In genomic region chr16:37790008-37790780, GRCm38 (mm10) we compare ENCODE assay signal across 11 mouse cellular contexts. TPM values are rescaled to one million over a fixed set of nuclear protein-coding genes. Genes with fewer than 3 reads are reported as not detected.
A peak's percentile ranks its signal among the peaks of the same experiment; 100 is the strongest.
DNase-seq lines count a peak whose midpoint lies in the region; ATAC-seq and TF ChIP-seq lines count a peak whose summit lies in the region.
"Had no signal": no experiment of that assay in that cellular context is flagged by ENCODE, and none has a peak within 500 bp of the region (broad histone marks: within the 10 kb centered on the region; RNA-seq: fewer than 3 reads in every experiment).

No protein-coding gene starts in this region.

- no peak for DNase-seq in kidney, postnatal 10 days
- DNase-seq in adipocyte (ENCODE audit: low spot score), result peak; percentile 74
- DNase-seq in embryo, embryonic 9.5 days (ENCODE audit: extremely low spot score), result no peak
- DNase-seq in cerebellum, adult 9-10 months, result no peak
- DNase-seq in forebrain, postnatal 0 days, result no peak

- ATAC-seq in kidney, embryonic 16.5 days (ENCODE audit: low FRiP score, low TSS enrichment), result no peak
- no peak for ATAC-seq in heart, embryonic 15.5 days (replicated peaks; ENCODE audit: insufficient number of reproducible peaks, insufficient read depth, low FRiP score, low read depth)
- ATAC-seq in forebrain, postnatal 0 days, result no peak
- ATAC-seq: forebrain, embryonic 14.5 days; midbrain, embryonic 16.5 days had no signal

- H3K4me2 ChIP-seq in kidney, embryonic 16.5 days (replicated peaks; ENCODE audit: low read depth, low read length), result no peak overlapping the region
- peak overlapping the region; percentile 26 for H3K4me2 ChIP-seq in heart, embryonic 15.5 days
- no peak overlapping the region for H3K4me2 ChIP-seq in forebrain, postnatal 0 days (ENCODE audit: low read depth)
- H3K4me2 ChIP-seq: hindbrain, embryonic 15.5 days had no signal

- no peaks in the 10 kb centered on the region for H3K9me3 ChIP-seq in kidney, embryonic 16.5 days (ENCODE audit: low read length)
- no peaks in the 10 kb centered on the region for H3K9me3 ChIP-seq in E14TG2a.4 (ENCODE audit: low read length)
- no peaks in the 10 kb centered on the region for H3K9me3 ChIP-seq in heart, embryonic 15.5 days (replicated peaks)
- no peaks in the 10 kb centered on the region for H3K9me3 ChIP-seq in forebrain, postnatal 0 days (ENCODE audit: low read length)
- H3K9me3 ChIP-seq: hindbrain, embryonic 15.5 days had no signal

- no peak overlapping the region for H3K9ac ChIP-seq in kidney, embryonic 16.5 days (replicated peaks; ENCODE audit: low read length)
- 0 out of 2 replicates have a peak overlapping the region, but pooled peaks have one; percentile 11 for H3K9ac ChIP-seq in heart, embryonic 15.5 days
- H3K9ac ChIP-seq in forebrain, postnatal 0 days, result no peak overlapping the region
- H3K9ac ChIP-seq: hindbrain, embryonic 15.5 days had no signal

- peaks cover 35% of the 10 kb centered on the region for H3K36me3 ChIP-seq in kidney, embryonic 16.5 days (ENCODE audit: insufficient read depth, low read length)
- peaks cover 32% of the 10 kb centered on the region for H3K36me3 ChIP-seq in E14TG2a.4 (ENCODE audit: insufficient read depth, low read length)
- 0 out of 2 replicates have a peak, but pooled peaks cover 3% of the 10 kb centered on the region for H3K36me3 ChIP-seq in heart, embryonic 15.5 days
- H3K36me3 ChIP-seq in forebrain, postnatal 0 days (ENCODE audit: insufficient read depth), result no peaks in the 10 kb centered on the region
- H3K36me3 ChIP-seq: hindbrain, embryonic 15.5 days had no signal

- peak overlapping the region; percentile 51 for H3K27ac ChIP-seq in kidney, embryonic 16.5 days (ENCODE audit: low read length)
- H3K27ac ChIP-seq in heart, embryonic 15.5 days, result peak overlapping the region; percentile 92
- no peak overlapping the region for H3K27ac ChIP-seq in forebrain, postnatal 0 days (ENCODE audit: low read depth, low read length)
- H3K27ac ChIP-seq: hindbrain, embryonic 15.5 days had no signal

- H3K27me3 ChIP-seq in kidney, embryonic 16.5 days (ENCODE audit: insufficient read depth, low read length), result no peaks in the 10 kb centered on the region
- H3K27me3 ChIP-seq in E14TG2a.4 (ENCODE audit: insufficient read depth, low read length), result no peaks in the 10 kb centered on the region
- H3K27me3 ChIP-seq in heart, embryonic 15.5 days, result no peaks in the 10 kb centered on the region
- no peaks in the 10 kb centered on the region for H3K27me3 ChIP-seq in forebrain, postnatal 0 days (ENCODE audit: insufficient read depth, low read length)
- H3K27me3 ChIP-seq: hindbrain, embryonic 15.5 days had no signal

- 64% methylated on average over 12 of the region's 12 CpGs for WGBS in kidney, embryonic 16.5 days
- 37% methylated on average over 12 of the region's 12 CpGs for WGBS in heart, embryonic 15.5 days
- 87% methylated on average over 12 of the region's 12 CpGs for WGBS in forebrain, postnatal 0 days

- H3K4me1 ChIP-seq in kidney, embryonic 16.5 days (ENCODE audit: insufficient read depth, low read length), result peaks cover 64% of the 10 kb centered on the region
- peaks cover 77% of the 10 kb centered on the region for H3K4me1 ChIP-seq in E14TG2a.4 (replicated peaks; ENCODE audit: low read depth, low read length)
- peaks cover 86% of the 10 kb centered on the region for H3K4me1 ChIP-seq in heart, embryonic 15.5 days (replicated peaks)
- H3K4me1 ChIP-seq in forebrain, postnatal 0 days (ENCODE audit: insufficient read depth), result peaks cover 10% of the 10 kb centered on the region

- TF ChIP-seq CTCF in E14TG2a.4 (conservative IDR thresholded peaks at IDR 0.05; ENCODE audit: low read length), result no peak
- no peak for TF ChIP-seq CTCF in forebrain, postnatal 0 days (IDR thresholded peaks at IDR 0.05; ENCODE audit: low read depth)

- H3K4me3 ChIP-seq in kidney, embryonic 16.5 days (ENCODE audit: low read length), result no peak overlapping the region
- peak overlapping the region; percentile 21 for H3K4me3 ChIP-seq in E14TG2a.4 (replicated peaks; ENCODE audit: low read length)
- H3K4me3 ChIP-seq in heart, embryonic 15.5 days, result no peak overlapping the region
- H3K4me3 ChIP-seq in forebrain, postnatal 0 days (ENCODE audit: low read depth, low read length), result no peak overlapping the region
- H3K4me3 ChIP-seq: hindbrain, embryonic 15.5 days had no signal

RNA-seq across cellular contexts. Expression of gene Fstl1, which starts 13.5 kb away (rescaled TPM):
- polyA plus RNA-seq in kidney, embryonic 16.5 days (2015; fragmentation: Nextera tagmentation; extraction: Ambion mirVana), result 657 and 680 TPM in 2 replicates
- polyA plus RNA-seq in heart, embryonic 15.5 days (2015; fragmentation: Nextera tagmentation; extraction: Ambion mirVana), result 468 and 518 TPM in 2 replicates
- 62.6 and 78.3 TPM in 2 replicates for total RNA-seq in forebrain, postnatal 0 days (2014; rRNA removed)
- 67.2 and 67.5 TPM in 2 replicates for polyA plus RNA-seq in forebrain, postnatal 0 days (2015; fragmentation: Nextera tagmentation; extraction: Ambion mirVana)
